Mouse (Mus musculus): ENCODE measurements around the gene Gm47996. TPM values are rescaled to one million over a fixed set of nuclear protein-coding genes. Genes with fewer than 3 reads are reported as not detected.
"Not testable (repeated sequence)": the region's sequence is repeated elsewhere in the genome, so short reads cannot be mapped to it uniquely, and the experiment has no call there.

Gene Gm47996
- not detected in 2 replicates for polyA plus RNA-seq (2012; ENCODE audit: insufficient read depth, insufficient read length, missing spikeins)

GRCm38 (mm10) chr1:151209824-151210355 is at the start of gene Gm47996:
Gm47996 (plus strand) TSS chr1:151210131.
- not testable (repeated sequence) for H3K4me1 ChIP-seq (ENCODE audit: control insufficient read depth, insufficient read depth, low read length); H3K27ac ChIP-seq (ENCODE audit: insufficient read depth, low read depth, low read length); H3K4me3 ChIP-seq (ENCODE audit: insufficient read depth, low read length)

DNA sequence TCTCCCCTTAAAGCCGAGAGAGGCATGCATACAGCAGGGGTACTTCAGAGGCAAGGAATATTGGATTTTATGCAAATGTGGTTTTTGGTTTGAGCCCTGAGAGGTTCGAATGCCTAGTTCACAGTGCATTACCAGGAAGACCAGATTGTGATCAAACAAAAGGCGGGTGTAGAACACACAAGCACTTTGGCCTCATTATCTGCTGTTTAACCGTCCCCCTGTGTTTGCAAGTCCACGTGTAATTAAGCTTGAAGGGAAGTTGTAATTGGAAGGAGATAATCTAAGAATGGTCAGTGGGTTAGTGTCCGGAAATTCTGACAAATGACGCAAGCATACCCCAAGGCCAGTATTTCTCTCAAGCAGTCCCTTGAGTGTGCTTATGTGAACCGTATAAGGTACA is 43.9 kb upstream of the Gm47996 start:
- H3K4me3 ChIP-seq (ENCODE audit: insufficient read depth, low read length), result no peak overlapping the region
- no peak overlapping the region for H3K27ac ChIP-seq (ENCODE audit: insufficient read depth, low read depth, low read length)
- no peaks in the 10 kb centered on the region for H3K4me1 ChIP-seq (ENCODE audit: control insufficient read depth, insufficient read depth, low read length)
- no peak for TF ChIP-seq CTCF (IDR thresholded peaks at IDR 0.05; ENCODE audit: low read depth, low read length)
- TF ChIP-seq POLR2A (IDR thresholded peaks at IDR 0.05; ENCODE audit: borderline replicate concordance, low read depth, low read length), result no peak

DNA sequence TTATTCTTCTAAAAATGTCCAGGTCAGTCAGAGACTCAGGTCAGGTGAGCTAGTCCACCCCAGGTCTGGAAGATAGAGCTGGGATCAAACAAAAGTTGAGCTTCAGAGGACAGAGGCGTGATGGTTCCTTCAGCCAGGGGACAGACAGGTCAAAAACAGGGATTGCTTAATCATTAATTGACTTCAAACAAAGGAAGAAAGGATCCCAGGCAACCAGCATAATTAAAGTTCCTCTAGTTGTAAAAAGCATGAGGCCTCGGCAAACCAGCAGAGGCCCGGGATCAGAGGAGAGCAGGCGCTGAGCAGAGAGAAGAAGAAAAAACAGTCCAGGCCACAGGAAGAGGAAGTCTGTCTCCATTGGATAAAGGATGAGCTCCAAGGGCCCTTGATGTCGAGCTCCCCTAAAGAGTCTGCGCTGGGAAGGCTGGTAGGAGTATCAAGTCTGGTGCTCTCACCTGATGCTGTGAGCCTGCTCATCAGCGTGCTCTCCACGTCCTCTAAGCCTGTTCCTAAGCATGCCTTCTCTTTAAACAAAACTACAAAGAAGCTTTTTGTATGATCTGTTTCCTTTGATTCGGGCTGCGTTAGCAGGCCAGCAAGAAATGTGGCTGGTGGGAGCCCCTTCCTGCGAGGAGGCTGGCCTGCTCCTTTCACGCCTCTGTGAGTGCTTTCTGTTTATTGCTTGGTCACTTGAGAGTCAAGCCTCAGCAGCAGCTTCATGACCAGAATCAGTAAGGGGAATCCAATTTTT is 42.5 kb upstream of the Gm47996 start:
- no peak overlapping the region for H3K4me3 ChIP-seq (ENCODE audit: insufficient read depth, low read length)
- H3K4me1 ChIP-seq (ENCODE audit: control insufficient read depth, insufficient read depth, low read length), result no peaks in the 10 kb centered on the region
- TF ChIP-seq POLR2A (IDR thresholded peaks at IDR 0.05; ENCODE audit: borderline replicate concordance, low read depth, low read length), result no peak
- no peak for TF ChIP-seq CTCF (IDR thresholded peaks at IDR 0.05; ENCODE audit: low read depth, low read length)
- no peak overlapping the region for H3K27ac ChIP-seq (ENCODE audit: insufficient read depth, low read depth, low read length)

DNA sequence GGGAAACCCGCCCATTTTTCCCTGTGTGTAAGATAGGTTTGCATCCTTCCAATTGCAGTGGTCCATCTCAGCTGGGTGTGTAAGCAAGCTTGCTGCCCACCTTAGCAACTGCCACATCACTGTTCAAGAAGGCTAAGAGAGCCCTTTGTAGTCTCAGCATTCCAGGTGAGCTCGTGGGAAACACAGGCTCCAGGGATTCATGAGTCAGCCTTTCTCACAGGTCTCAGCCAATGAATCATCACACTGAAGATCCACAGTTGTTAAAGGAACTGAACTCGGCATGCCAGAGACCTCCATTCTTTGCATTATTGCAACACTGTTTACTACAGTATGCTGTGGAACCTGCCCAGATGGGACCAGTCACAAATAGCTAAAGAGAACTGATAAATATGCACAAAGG is 41.3 kb upstream of the Gm47996 start:
- TF ChIP-seq POLR2A (IDR thresholded peaks at IDR 0.05; ENCODE audit: borderline replicate concordance, low read depth, low read length) (no peak), CTCF (IDR thresholded peaks at IDR 0.05; ENCODE audit: low read depth, low read length) (no peak)
- H3K4me3 ChIP-seq (ENCODE audit: insufficient read depth, low read length), result no peak overlapping the region
- no peak overlapping the region for H3K27ac ChIP-seq (ENCODE audit: insufficient read depth, low read depth, low read length)
- no peaks in the 10 kb centered on the region for H3K4me1 ChIP-seq (ENCODE audit: control insufficient read depth, insufficient read depth, low read length)

- TF ChIP-seq POLR2A (IDR thresholded peaks at IDR 0.05; ENCODE audit: borderline replicate concordance, low read depth, low read length) (no peak), CTCF (IDR thresholded peaks at IDR 0.05; ENCODE audit: low read depth, low read length) (no peak)
- H3K27ac ChIP-seq (ENCODE audit: insufficient read depth, low read depth, low read length), result no peak overlapping the region
- H3K4me3 ChIP-seq (ENCODE audit: insufficient read depth, low read length), result no peak overlapping the region
- H3K4me1 ChIP-seq (ENCODE audit: control insufficient read depth, insufficient read depth, low read length), result 0 out of 2 replicates have a peak, but pooled peaks cover 2% of the 10 kb centered on the region
These were observed 38.1 kb upstream of the Gm47996 start for GRCm38 (mm10) chr1:151171572-151172461.

DNA sequence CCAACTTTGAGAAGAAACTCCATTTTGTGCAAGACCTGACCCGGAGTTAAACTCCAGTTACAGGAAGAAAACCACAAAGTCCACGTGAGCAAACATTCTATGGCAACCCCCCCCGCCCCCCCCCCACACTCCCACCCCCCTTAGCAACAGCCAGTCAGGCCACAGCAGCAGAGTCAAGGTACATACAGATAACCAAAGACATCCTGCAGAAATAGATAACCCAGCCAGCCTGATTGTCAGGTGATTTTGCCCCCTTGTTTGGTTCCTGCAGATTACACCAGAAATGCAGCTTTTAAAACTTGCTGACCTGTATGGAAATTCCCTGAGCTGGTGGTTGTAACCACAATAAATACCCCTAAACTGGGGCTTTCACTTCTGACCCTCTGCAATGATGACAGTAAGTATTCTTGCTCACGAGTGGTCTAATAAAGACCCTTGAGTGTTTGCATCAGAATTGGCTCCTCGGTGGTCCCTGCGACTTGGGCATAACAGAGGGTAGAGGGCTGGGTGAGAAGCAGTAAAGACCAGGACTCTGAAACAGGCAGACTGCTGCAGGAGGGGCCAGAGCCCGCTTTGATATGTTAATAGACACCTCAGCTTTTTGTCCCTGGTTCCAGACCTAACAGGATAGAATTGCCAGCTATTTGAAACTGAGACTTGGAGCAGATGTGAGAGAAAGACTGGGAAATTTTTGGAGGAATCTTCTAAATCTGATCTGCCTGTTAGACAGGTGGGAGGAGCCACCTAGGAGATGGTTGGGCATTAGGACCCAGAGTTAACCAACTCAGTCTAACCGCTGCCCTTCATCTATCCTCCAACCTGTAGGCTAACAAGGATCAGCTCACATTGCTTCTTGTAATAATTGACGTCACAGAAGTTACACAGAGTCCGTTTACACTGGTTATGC is 32.6 kb upstream of the Gm47996 start:
- H3K4me3 ChIP-seq (ENCODE audit: insufficient read depth, low read length), result no peak overlapping the region
- TF ChIP-seq CTCF (IDR thresholded peaks at IDR 0.05; ENCODE audit: low read depth, low read length), result no peak
- TF ChIP-seq POLR2A (IDR thresholded peaks at IDR 0.05; ENCODE audit: borderline replicate concordance, low read depth, low read length), result no peak
- H3K4me1 ChIP-seq (ENCODE audit: control insufficient read depth, insufficient read depth, low read length), result 0 out of 2 replicates have a peak, but pooled peaks cover 3% of the 10 kb centered on the region
- no peak overlapping the region for H3K27ac ChIP-seq (ENCODE audit: insufficient read depth, low read depth, low read length)

DNA sequence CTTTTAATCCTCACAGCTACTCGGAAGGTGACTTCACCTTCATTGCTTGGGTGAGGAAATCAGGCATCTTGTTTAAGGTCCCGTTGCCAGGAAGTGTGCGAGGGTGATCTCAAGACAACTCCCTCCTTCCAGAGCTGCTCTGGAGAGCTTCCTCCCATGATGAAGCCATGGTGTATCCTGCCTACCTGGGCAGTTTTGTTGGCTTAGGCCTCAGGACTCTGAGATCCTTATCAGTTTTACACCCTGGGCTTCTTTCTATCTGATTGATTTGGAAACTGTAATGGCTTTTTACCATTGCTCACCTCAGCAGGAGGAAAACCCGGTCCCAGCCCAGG is 32.0 kb upstream of the Gm47996 start:
- TF ChIP-seq POLR2A (IDR thresholded peaks at IDR 0.05; ENCODE audit: borderline replicate concordance, low read depth, low read length) (no peak), CTCF (IDR thresholded peaks at IDR 0.05; ENCODE audit: low read depth, low read length) (no peak)
- H3K27ac ChIP-seq (ENCODE audit: insufficient read depth, low read depth, low read length), result no peak overlapping the region

DNA sequence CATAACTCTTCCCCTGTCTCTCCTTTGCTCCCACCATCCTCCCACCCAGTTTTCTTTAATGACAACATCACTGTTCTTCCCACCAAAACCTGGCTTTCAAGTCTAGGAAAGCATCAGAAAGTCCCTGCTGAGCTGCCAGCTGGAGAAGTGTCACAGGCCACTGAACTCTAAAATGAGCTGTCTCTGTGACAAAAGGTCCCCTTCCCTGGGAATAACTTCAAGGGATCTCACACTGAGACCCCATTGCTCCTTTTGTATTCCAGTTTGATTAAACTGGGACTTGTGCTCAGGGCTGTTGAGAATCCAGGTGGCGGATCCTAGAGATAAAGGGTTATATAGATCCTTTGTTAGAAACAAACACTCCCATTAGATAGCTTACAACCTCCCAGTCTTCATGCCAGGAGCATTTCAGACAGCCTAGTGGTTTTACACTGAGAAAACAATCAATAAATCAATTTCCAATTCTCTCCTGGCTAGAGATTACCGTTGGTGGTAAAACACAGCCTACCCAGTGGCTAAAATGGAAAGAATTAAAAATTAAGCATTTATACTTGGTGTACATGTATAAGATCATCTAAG is 31.3 kb upstream of the Gm47996 start:
- no peak overlapping the region for H3K27ac ChIP-seq (ENCODE audit: insufficient read depth, low read depth, low read length)
- no peak for TF ChIP-seq POLR2A (IDR thresholded peaks at IDR 0.05; ENCODE audit: borderline replicate concordance, low read depth, low read length)
- TF ChIP-seq CTCF (IDR thresholded peaks at IDR 0.05; ENCODE audit: low read depth, low read length), result no peak
- H3K4me1 ChIP-seq (ENCODE audit: control insufficient read depth, insufficient read depth, low read length), result 0 out of 2 replicates have a peak, but pooled peaks cover 3% of the 10 kb centered on the region
- no peak overlapping the region for H3K4me3 ChIP-seq (ENCODE audit: insufficient read depth, low read length)

More for the DNA sequence above, 32.0 kb upstream of the Gm47996 start:
- Histone ChIP-seq H3K4me3 (ENCODE audit: insufficient read depth, low read length) (no peak overlapping the region), H3K4me1 (ENCODE audit: control insufficient read depth, insufficient read depth, low read length) (0 out of 2 replicates have a peak, but pooled peaks cover 3% of the 10 kb centered on the region)

DNA sequence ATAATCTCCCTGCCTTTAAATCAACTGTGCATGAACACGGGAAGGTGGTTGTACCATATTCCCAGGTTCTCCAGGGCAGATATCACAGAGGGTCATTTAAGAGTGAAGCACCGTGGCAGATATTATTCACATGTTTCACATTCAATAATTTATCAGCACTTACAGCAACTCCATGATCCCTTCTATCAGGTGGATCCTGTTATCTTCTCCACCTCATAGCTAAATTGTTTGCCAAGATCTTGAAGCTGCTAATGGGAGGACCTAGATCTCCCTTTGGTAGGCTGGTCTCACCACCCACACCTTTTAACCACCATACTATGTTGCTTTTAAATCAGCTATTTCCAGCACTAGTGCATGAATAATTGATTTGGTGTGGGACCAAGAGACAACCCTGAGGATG is 29.8 kb upstream of the Gm47996 start:
- TF ChIP-seq CTCF (IDR thresholded peaks at IDR 0.05; ENCODE audit: low read depth, low read length) (no peak), POLR2A (IDR thresholded peaks at IDR 0.05; ENCODE audit: borderline replicate concordance, low read depth, low read length) (no peak)
- Histone ChIP-seq H3K4me1 (ENCODE audit: control insufficient read depth, insufficient read depth, low read length) (0 out of 2 replicates have a peak, but pooled peaks cover 3% of the 10 kb centered on the region), H3K27ac (ENCODE audit: insufficient read depth, low read depth, low read length) (no peak overlapping the region)

DNA sequence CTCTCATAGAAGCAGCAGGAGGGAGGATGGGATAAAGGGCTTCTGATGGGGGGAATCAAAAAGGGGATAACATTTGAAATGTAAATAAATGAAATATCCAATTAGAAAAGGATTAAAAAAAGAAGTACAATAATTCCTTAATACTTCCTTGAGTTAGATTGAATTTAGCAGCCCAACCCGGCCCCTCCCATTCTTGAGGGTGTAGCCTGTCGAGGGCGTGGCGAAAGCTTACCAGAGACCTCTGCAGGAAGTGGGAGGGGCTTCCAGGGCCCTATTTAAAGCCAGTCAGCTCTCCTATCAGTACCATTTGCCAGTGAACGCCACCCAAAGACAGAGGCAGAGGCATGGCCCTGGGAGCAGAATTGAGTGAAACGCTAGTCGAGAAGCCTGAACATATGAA is 27.7 kb upstream of the Gm47996 start, which contains the start of gene Gm47985:
Gm47985 (plus strand) TSS at position 272 of the 400 bp plus-strand sequence.
- H3K27ac ChIP-seq (ENCODE audit: insufficient read depth, low read depth, low read length); H3K4me3 ChIP-seq (ENCODE audit: insufficient read depth, low read length); H3K4me1 ChIP-seq (ENCODE audit: control insufficient read depth, insufficient read depth, low read length): not testable (repeated sequence)

More for the DNA sequence above, 29.8 kb upstream of the Gm47996 start:
- H3K4me3 ChIP-seq (ENCODE audit: insufficient read depth, low read length), result no peak overlapping the region

DNA sequence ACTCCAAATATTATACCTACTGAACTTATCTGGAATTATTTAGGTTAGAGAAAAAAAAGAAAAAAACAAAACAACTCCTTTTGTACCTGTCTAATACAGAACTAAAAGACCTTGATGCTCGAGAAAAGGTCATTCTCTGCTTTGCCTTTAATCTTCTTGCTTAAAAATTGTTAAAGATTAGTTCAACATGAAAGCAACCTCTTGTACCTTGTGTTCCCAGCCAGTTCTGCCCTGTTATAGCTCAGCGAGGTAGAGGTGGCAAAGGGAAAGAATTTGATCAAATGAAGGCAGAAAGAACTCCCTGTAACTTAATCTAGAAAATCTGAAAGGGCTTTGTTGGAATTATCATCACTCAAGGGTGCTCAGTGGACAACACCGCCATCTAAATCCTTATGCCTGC is 23.7 kb upstream of the Gm47996 start:
- H3K4me3 ChIP-seq (ENCODE audit: insufficient read depth, low read length); H3K27ac ChIP-seq (ENCODE audit: insufficient read depth, low read depth, low read length); H3K4me1 ChIP-seq (ENCODE audit: control insufficient read depth, insufficient read depth, low read length): not testable (repeated sequence)

DNA sequence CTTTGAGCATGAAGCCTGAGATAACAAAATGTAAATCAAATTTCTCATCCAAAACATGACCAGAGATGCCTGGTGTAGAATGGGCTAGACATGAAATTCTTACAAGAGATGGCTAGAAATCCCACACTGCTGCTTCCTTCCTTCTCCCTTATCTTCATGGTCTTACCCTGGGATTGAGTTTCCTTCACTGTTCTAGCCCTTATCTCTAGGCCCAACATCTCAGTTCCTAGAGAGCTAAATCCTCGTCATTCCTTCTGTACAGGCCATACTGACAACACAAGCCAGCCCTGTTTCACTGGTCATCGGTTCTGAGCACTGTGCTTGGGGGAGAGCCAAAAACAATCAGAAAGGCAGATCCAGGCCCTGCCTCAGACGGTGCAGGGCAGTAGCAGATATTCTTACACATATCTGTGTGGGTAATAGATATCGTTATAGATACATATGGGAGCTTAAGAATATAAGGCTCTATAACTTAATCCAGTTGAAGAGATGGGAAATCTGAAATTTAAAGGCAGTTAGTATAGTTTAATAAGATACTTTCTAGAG is 23.0 kb upstream of the Gm47996 start:
- not testable (repeated sequence) for H3K27ac ChIP-seq (ENCODE audit: insufficient read depth, low read depth, low read length); H3K4me3 ChIP-seq (ENCODE audit: insufficient read depth, low read length); H3K4me1 ChIP-seq (ENCODE audit: control insufficient read depth, insufficient read depth, low read length)

Measured in bone marrow macrophage, adult 2 months (primary cell).